Mouse (Mus musculus) forebrain, embryonic 10.5 days (tissue): Measurements from ENCODE around the gene Ttc39b. TPM values are rescaled to one million over a fixed set of nuclear protein-coding genes. Genes with fewer than 3 reads are reported as not detected.
"Not testable (repeated sequence)": the region's sequence is repeated elsewhere in the genome, so short reads cannot be mapped to it uniquely, and the experiment has no call there.

Experiments used
- DNase-seq: peaks from one replicate; pipeline ENCODE4 v3.0.0-alpha.2; 2017; ENCODE audit warnings: low spot score; ENCODE audit errors: extremely low spot score
- H3K27ac ChIP-seq: fragments of 300-500 bp; sonication (generic); 2 replicates; pipeline ENCODE4 v1.5.1; 2016; ENCODE audit warnings: mild to moderate bottlenecking
- H3K27me3 ChIP-seq: fragments of 300-500 bp; sonication (generic); 2 replicates; pipeline ENCODE4 v1.6.1; 2016; ENCODE audit warnings: mild to moderate bottlenecking; ENCODE audit not compliant: poor library complexity, severe bottlenecking
- H3K36me3 ChIP-seq: fragments of 300-500 bp; sonication (generic); replicated peaks from 2 replicates; pipeline ENCODE4 v1.6.1; 2016; ENCODE audit warnings: mild to moderate bottlenecking, moderate library complexity
- H3K4me1 ChIP-seq: fragments of 300-500 bp; sonication (generic); 2 replicates; pipeline ENCODE4 v1.6.1; 2016
- H3K4me3 ChIP-seq: fragments of 300-500 bp; sonication (generic); 2 replicates; pipeline ENCODE4 v1.5.1; 2016; ENCODE audit warnings: mild to moderate bottlenecking, moderate library complexity
- H3K9me3 ChIP-seq: fragments of 300-500 bp; sonication (generic); 2 replicates; pipeline ENCODE4 v1.6.1; 2016; ENCODE audit warnings: mild to moderate bottlenecking, moderate library complexity
- WGBS: fragments of 180-500 bp; shearing (Covaris S2); methylation state at CpG from one replicate; pipeline ENCODE4 v1.1.7; 2016; 5-methylcytosine and 5-hydroxymethylcytosine counted together
- polyA plus RNA-seq: library from polyadenylated mRNA; unstranded; fragments of >200 nt; fragmentation: Nextera tagmentation; extraction: Ambion mirVana; gene quantifications from 2 replicates; pipeline ENCODE4 v1.2.1, GENCODE M21; 2016

Ttc39b gene
- polyA plus RNA-seq, 1 experiment from 2014 or later, result 3.1 TPM

GRCm38 (mm10) chr4:83258273-83258672, 65.8 kb downstream of the Ttc39b start:
- Histone ChIP-seq H3K4me3 (no peak overlapping the region), H3K9me3 (no peaks in the 10 kb centered on the region), H3K36me3 (no peaks in the 10 kb centered on the region), H3K27me3 (no peaks in the 10 kb centered on the region), H3K27ac (no peak overlapping the region), H3K4me1 (peaks cover 24% of the 10 kb centered on the region)
- WGBS, result 83% methylated on average over 3 of the region's 3 CpGs
- no peak for DNase-seq

GRCm38 (mm10) chr4:83257279-83258260, 66.5 kb downstream of the Ttc39b start:
- no peaks in the 10 kb centered on the region for H3K9me3 ChIP-seq
- H3K27ac ChIP-seq, result no peak overlapping the region
- no peaks in the 10 kb centered on the region for H3K36me3 ChIP-seq
- DNase-seq, result no peak
- no peaks in the 10 kb centered on the region for H3K27me3 ChIP-seq
- H3K4me3 ChIP-seq, result no peak overlapping the region
- 46% methylated on average over 17 of the region's 17 CpGs for WGBS
- H3K4me1 ChIP-seq, result peaks cover 17% of the 10 kb centered on the region

GRCm38 (mm10) chr4:83256779-83257178, 67.3 kb downstream of the Ttc39b start:
- Histone ChIP-seq H3K27ac (no peak overlapping the region), H3K4me1 (peaks cover 12% of the 10 kb centered on the region), H3K36me3 (no peaks in the 10 kb centered on the region), H3K27me3 (no peaks in the 10 kb centered on the region), H3K9me3 (no peaks in the 10 kb centered on the region), H3K4me3 (no peak overlapping the region)
- WGBS, result 81% methylated on average over 11 of the region's 11 CpGs
- no peak for DNase-seq

GRCm38 (mm10) chr4:83254941-83255340, 69.1 kb downstream of the Ttc39b start:
- Histone ChIP-seq H3K27me3 (no peaks in the 10 kb centered on the region), H3K36me3 (no peaks in the 10 kb centered on the region), H3K4me3 (no peak overlapping the region), H3K27ac (no peak overlapping the region), H3K9me3 (no peaks in the 10 kb centered on the region), H3K4me1 (peaks cover 12% of the 10 kb centered on the region)
- WGBS, result 94% methylated on average over 10 of the region's 10 CpGs
- DNase-seq, result no peak

- no peaks in the 10 kb centered on the region for H3K27me3 ChIP-seq
- H3K4me3 ChIP-seq, result no peak overlapping the region
- H3K9me3 ChIP-seq, result no peaks in the 10 kb centered on the region
- WGBS, result 89% methylated on average over 6 of the region's 6 CpGs
- peaks cover 12% of the 10 kb centered on the region for H3K4me1 ChIP-seq
- DNase-seq, result no peak
- H3K36me3 ChIP-seq, result no peaks in the 10 kb centered on the region
- no peak overlapping the region for H3K27ac ChIP-seq
Measured at GRCm38 (mm10) chr4:83253679-83254078, 70.4 kb downstream of the Ttc39b start.

- Histone ChIP-seq H3K27me3 (no peaks in the 10 kb centered on the region), H3K4me3 (no peak overlapping the region), H3K27ac (no peak overlapping the region), H3K9me3 (no peaks in the 10 kb centered on the region), H3K4me1 (no peaks in the 10 kb centered on the region), H3K36me3 (no peaks in the 10 kb centered on the region; the same call in 1 of the 2 replicates)
- DNase-seq, result no peak
- WGBS, result 92% methylated on average over 10 of the region's 10 CpGs
Measured at GRCm38 (mm10) chr4:83243706-83244105, 80.3 kb downstream of the Ttc39b start.

GRCm38 (mm10) chr4:83241630-83242029, 82.4 kb downstream of the Ttc39b start:
- Histone ChIP-seq H3K9me3 (no peaks in the 10 kb centered on the region), H3K4me3 (no peak overlapping the region), H3K27ac (no peak overlapping the region), H3K4me1 (0 out of 2 replicates have a peak, but pooled peaks cover 4% of the 10 kb centered on the region), H3K36me3 (no peaks in the 10 kb centered on the region; the same call in 1 of the 2 replicates), H3K27me3 (no peaks in the 10 kb centered on the region)
- 74% methylated on average over 5 of the region's 5 CpGs for WGBS
- no peak for DNase-seq

GRCm38 (mm10) chr4:83237656-83238055, 86.4 kb downstream of the Ttc39b start:
- Histone ChIP-seq H3K27ac (no peak overlapping the region), H3K27me3 (no peaks in the 10 kb centered on the region), H3K4me1 (0 out of 2 replicates have a peak, but pooled peaks cover 12% of the 10 kb centered on the region), H3K4me3 (no peak overlapping the region), H3K9me3 (no peaks in the 10 kb centered on the region), H3K36me3 (no peaks in the 10 kb centered on the region; the same call in 1 of the 2 replicates)
- DNase-seq, result no peak
- WGBS, result 94% methylated on average over 5 of the region's 5 CpGs

- 0 out of 2 replicates have a peak, but pooled peaks cover 12% of the 10 kb centered on the region for H3K4me1 ChIP-seq
- not testable (repeated sequence) for H3K27ac ChIP-seq, H3K27me3 ChIP-seq, DNase-seq, H3K36me3 ChIP-seq, H3K4me3 ChIP-seq, H3K9me3 ChIP-seq
- 63% methylated on average over 2 of the region's 3 CpGs for WGBS
Measured at GRCm38 (mm10) chr4:83235304-83235703, 88.8 kb downstream of the Ttc39b start.

- Histone ChIP-seq H3K27ac (no peak overlapping the region), H3K4me1 (0 out of 2 replicates have a peak, but pooled peaks cover 12% of the 10 kb centered on the region), H3K27me3 (no peaks in the 10 kb centered on the region), H3K36me3 (no peaks in the 10 kb centered on the region; the same call in 1 of the 2 replicates), H3K9me3 (no peaks in the 10 kb centered on the region), H3K4me3 (no peak overlapping the region)
- DNase-seq, result no peak
- 89% methylated on average over 11 of the region's 11 CpGs for WGBS
Measured at GRCm38 (mm10) chr4:83234739-83235138, 89.3 kb downstream of the Ttc39b start.

- Histone ChIP-seq H3K4me1 (peaks cover 14% of the 10 kb centered on the region), H3K36me3 (no peaks in the 10 kb centered on the region; the same call in 1 of the 2 replicates), H3K27ac (no peak overlapping the region), H3K9me3 (no peaks in the 10 kb centered on the region), H3K27me3 (no peaks in the 10 kb centered on the region), H3K4me3 (no peak overlapping the region)
- DNase-seq, result no peak
- WGBS, result 92% methylated on average over 7 of the region's 7 CpGs
Measured at GRCm38 (mm10) chr4:83234132-83234531, 89.9 kb downstream of the Ttc39b start.

GRCm38 (mm10) chr4:83233181-83234123, 90.6 kb downstream of the Ttc39b start:
- WGBS, result 86% methylated on average over 22 of the region's 22 CpGs
- Histone ChIP-seq H3K27ac (peak overlapping the region; percentile 8), H3K27me3 (no peaks in the 10 kb centered on the region), H3K36me3 (no peaks in the 10 kb centered on the region; the same call in 1 of the 2 replicates), H3K9me3 (no peaks in the 10 kb centered on the region), H3K4me3 (no peak overlapping the region), H3K4me1 (peaks cover 16% of the 10 kb centered on the region)
- no peak for DNase-seq
